Mouse (Mus musculus): Measurements from ENCODE around the gene Hdhd5. TPM values are rescaled to one million over a fixed set of nuclear protein-coding genes. Genes with fewer than 3 reads are reported as not detected.

Hdhd5 gene
- polyA plus RNA-seq, 1 experiment from 2014 or later: 7.1 TPM

GRCm38 (mm10) chr6:120491862-120492498 is 39.1 kb downstream of the Hdhd5 start:
- ATAC-seq (no peak; the same call in 1 of the 2 replicates), DNase-seq (no peak)
- Histone ChIP-seq H3K4me3 (ENCODE audit: low read depth, low read length) (peak overlapping the region; percentile 56), H3K4me1 (ENCODE audit: insufficient read depth) (peaks cover 19% of the 10 kb centered on the region), H3K27me3 (ENCODE audit: insufficient read depth, low read length) (peaks cover 45% of the 10 kb centered on the region), H3K27ac (ENCODE audit: low read depth) (no peak overlapping the region), H3K9ac (replicated peaks) (no peak overlapping the region), H3K36me3 (replicated peaks; ENCODE audit: insufficient read depth, low read length) (no peaks in the 10 kb centered on the region), H3K4me2 (ENCODE audit: low read depth, low read length) (peak overlapping the region; percentile 82), H3K9me3 (ENCODE audit: low read length) (no peaks in the 10 kb centered on the region)
- TF ChIP-seq EP300 (IDR thresholded peaks at IDR 0.05; ENCODE audit: low read depth) (no peak), CTCF (IDR thresholded peaks at IDR 0.05; ENCODE audit: low read depth) (no peak)
- 14% methylated on average over 22 of the region's 22 CpGs for WGBS (ENCODE audit: insufficient replicate concordance)

- Histone ChIP-seq H3K9ac (replicated peaks) (no peak overlapping the region), H3K27me3 (ENCODE audit: insufficient read depth, low read length) (peaks cover 45% of the 10 kb centered on the region), H3K9me3 (ENCODE audit: low read length) (no peaks in the 10 kb centered on the region), H3K36me3 (replicated peaks; ENCODE audit: insufficient read depth, low read length) (no peaks in the 10 kb centered on the region), H3K4me1 (ENCODE audit: insufficient read depth) (peaks cover 24% of the 10 kb centered on the region), H3K4me3 (ENCODE audit: low read depth, low read length) (no peak overlapping the region), H3K27ac (ENCODE audit: low read depth) (no peak overlapping the region), H3K4me2 (ENCODE audit: low read depth, low read length) (no peak overlapping the region)
- no peak for ATAC-seq
- DNase-seq: no peak
- TF ChIP-seq CTCF (IDR thresholded peaks at IDR 0.05; ENCODE audit: low read depth): no peak
- WGBS (ENCODE audit: insufficient replicate concordance): 69% methylated on average over 7 of the region's 7 CpGs
Observed at GRCm38 (mm10) chr6:120491064-120491463, 40.1 kb downstream of the Hdhd5 start.

- TF ChIP-seq CTCF (IDR thresholded peaks at IDR 0.05; ENCODE audit: low read depth) (no peak), EP300 (IDR thresholded peaks at IDR 0.05; ENCODE audit: low read depth) (no peak)
- Histone ChIP-seq H3K4me1 (ENCODE audit: insufficient read depth) (peaks cover 40% of the 10 kb centered on the region), H3K36me3 (replicated peaks; ENCODE audit: insufficient read depth, low read length) (peaks cover under 1% of the 10 kb centered on the region; the same call in 1 of the 2 replicates), H3K27me3 (ENCODE audit: insufficient read depth, low read length) (peaks cover 37% of the 10 kb centered on the region), H3K4me2 (ENCODE audit: low read depth, low read length) (no peak overlapping the region), H3K4me3 (ENCODE audit: low read depth, low read length) (no peak overlapping the region), H3K27ac (ENCODE audit: low read depth) (no peak overlapping the region), H3K9me3 (ENCODE audit: low read length) (no peaks in the 10 kb centered on the region), H3K9ac (replicated peaks) (no peak overlapping the region)
- DNase-seq: no peak
- no peak for ATAC-seq
- 55% methylated on average over 2 of the region's 2 CpGs for WGBS (ENCODE audit: insufficient replicate concordance)
Observed at GRCm38 (mm10) chr6:120489461-120489860, 41.7 kb downstream of the Hdhd5 start.

- WGBS (ENCODE audit: insufficient replicate concordance): 34% methylated on average over 3 of the region's 3 CpGs
- H3K4me1 ChIP-seq (ENCODE audit: insufficient read depth): peaks cover 38% of the 10 kb centered on the region
Observed at GRCm38 (mm10) chr6:120488647-120489046, 42.5 kb downstream of the Hdhd5 start.

GRCm38 (mm10) chr6:120486051-120486510 is 45.0 kb downstream of the Hdhd5 start:
- Histone ChIP-seq H3K9ac (replicated peaks) (no peak overlapping the region), H3K9me3 (ENCODE audit: low read length) (no peaks in the 10 kb centered on the region), H3K27me3 (ENCODE audit: insufficient read depth, low read length) (peaks cover 4% of the 10 kb centered on the region; the same call in 1 of the 2 replicates), H3K4me3 (ENCODE audit: low read depth, low read length) (no peak overlapping the region), H3K36me3 (replicated peaks; ENCODE audit: insufficient read depth, low read length) (peaks cover 22% of the 10 kb centered on the region), H3K27ac (ENCODE audit: low read depth) (no peak overlapping the region), H3K4me2 (ENCODE audit: low read depth, low read length) (peak overlapping the region; percentile 23; the same call in 1 of the 2 replicates), H3K4me1 (ENCODE audit: insufficient read depth) (peaks cover 27% of the 10 kb centered on the region)
- ATAC-seq (no peak), DNase-seq (no peak)
- 28% methylated on average over 8 of the region's 8 CpGs for WGBS (ENCODE audit: insufficient replicate concordance)
- TF ChIP-seq EP300 (IDR thresholded peaks at IDR 0.05; ENCODE audit: low read depth) (no peak), CTCF (IDR thresholded peaks at IDR 0.05; ENCODE audit: low read depth) (peak; percentile 33)

More at GRCm38 (mm10) chr6:120488647-120489046, 42.5 kb downstream of the Hdhd5 start:
- Histone ChIP-seq H3K27ac (ENCODE audit: low read depth) (no peak overlapping the region), H3K27me3 (ENCODE audit: insufficient read depth, low read length) (peaks cover 29% of the 10 kb centered on the region), H3K4me2 (ENCODE audit: low read depth, low read length) (no peak overlapping the region), H3K36me3 (replicated peaks; ENCODE audit: insufficient read depth, low read length) (peaks cover 3% of the 10 kb centered on the region; the same call in 1 of the 2 replicates), H3K4me3 (ENCODE audit: low read depth, low read length) (no peak overlapping the region), H3K9ac (replicated peaks) (no peak overlapping the region), H3K9me3 (ENCODE audit: low read length) (no peaks in the 10 kb centered on the region)
- ATAC-seq (no peak), DNase-seq (no peak)
- TF ChIP-seq CTCF (IDR thresholded peaks at IDR 0.05; ENCODE audit: low read depth) (no peak), EP300 (IDR thresholded peaks at IDR 0.05; ENCODE audit: low read depth) (no peak)

GRCm38 (mm10) chr6:120485038-120485437 is 46.1 kb downstream of the Hdhd5 start:
- Histone ChIP-seq H3K9me3 (ENCODE audit: low read length) (no peaks in the 10 kb centered on the region), H3K4me3 (ENCODE audit: low read depth, low read length) (no peak overlapping the region), H3K4me2 (ENCODE audit: low read depth, low read length) (no peak overlapping the region), H3K27me3 (ENCODE audit: insufficient read depth, low read length) (no peaks in the 10 kb centered on the region), H3K4me1 (ENCODE audit: insufficient read depth) (peaks cover 30% of the 10 kb centered on the region), H3K9ac (replicated peaks) (no peak overlapping the region), H3K27ac (ENCODE audit: low read depth) (no peak overlapping the region), H3K36me3 (replicated peaks; ENCODE audit: insufficient read depth, low read length) (peaks cover 30% of the 10 kb centered on the region)
- ATAC-seq: peak; percentile 71
- peak; percentile 55 for DNase-seq
- WGBS (ENCODE audit: insufficient replicate concordance): 34% methylated on average over 3 of the region's 3 CpGs
- no peak for TF ChIP-seq EP300 (IDR thresholded peaks at IDR 0.05; ENCODE audit: low read depth)
- TF ChIP-seq CTCF (IDR thresholded peaks at IDR 0.05; ENCODE audit: low read depth): no peak

Data from liver, postnatal 0 days (tissue).